Mouse (Mus musculus) cerebellum, adult 2 months (tissue): ENCODE measurements around the gene Ifnlr1.

Experiments
- CTCF ChIP-seq: fragments of 200-500 bp; IDR thresholded peaks from 2 replicates; pipeline ENCODE4 v1.5.1; 2011; ENCODE audit warnings: low read depth, mild to moderate bottlenecking, control low read depth, low read length, moderate library complexity, borderline replicate concordance; ENCODE audit not compliant: insufficient read depth
- POLR2A ChIP-seq: fragments of 200-500 bp; IDR thresholded peaks from 2 replicates; pipeline ENCODE4 v1.6.1; 2011; ENCODE audit warnings: low read length, control low read depth, borderline replicate concordance; ENCODE audit not compliant: insufficient read depth

DNA sequence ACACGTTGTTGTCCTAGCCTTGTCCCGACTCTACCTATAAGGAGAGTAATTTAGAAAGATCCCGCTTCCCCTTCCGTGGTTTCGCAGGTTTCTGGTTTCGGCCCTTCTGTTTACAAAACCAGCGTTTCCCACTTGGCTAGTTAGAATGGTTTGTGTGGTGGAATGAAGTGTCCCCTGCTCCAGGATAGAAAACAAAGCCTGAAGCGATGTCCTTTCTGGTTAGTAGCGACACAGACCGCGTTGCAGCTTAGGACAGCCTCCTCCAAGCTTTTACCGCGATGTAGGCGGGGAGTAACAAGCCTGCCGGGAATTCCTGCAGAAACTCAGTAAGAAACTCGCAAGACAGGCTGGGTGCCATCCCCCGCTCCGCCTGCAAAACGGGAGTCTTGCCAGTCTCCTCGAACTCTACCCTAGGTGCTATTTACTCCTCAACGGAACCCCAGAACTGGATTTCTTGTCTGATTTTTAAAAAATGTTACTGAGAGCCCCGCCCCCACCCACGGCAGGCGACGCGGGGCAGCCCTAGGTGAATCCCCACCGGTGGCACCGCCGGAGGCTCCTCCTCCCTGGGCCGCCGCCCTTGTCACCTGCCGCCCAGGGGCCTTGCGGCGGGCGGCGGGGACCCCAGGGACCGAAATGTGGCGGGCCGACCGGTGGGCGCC is at the start of gene Ifnlr1:
- TF ChIP-seq POLR2A (no peak), CTCF (no peak)
